Mouse (Mus musculus) heart, embryonic 13.5 days (tissue): ENCODE data around the gene Fastkd3. TPM values are rescaled to one million over a fixed set of nuclear protein-coding genes. Genes with fewer than 3 reads are reported as not detected.
"Not testable (repeated sequence)": the region's sequence is repeated elsewhere in the genome, so short reads cannot be mapped to it uniquely, and the experiment has no call there.

Source experiments
- ATAC-seq: fragments of 200-750 bp; cut with Nextera tagmentation; 2 replicates; pipeline ENCODE4 v1.8.0; 2017; ENCODE audit warnings: moderate TSS enrichment; ENCODE audit not compliant: insufficient number of reproducible peaks, low FRiP score, low TSS enrichment; ENCODE audit errors: extremely low read depth
- H3K27ac ChIP-seq: fragments of 300-500 bp; sonication (generic); replicated peaks from 2 replicates; pipeline ENCODE4 v1.5.1; 2015; ENCODE audit warnings: moderate library complexity, mild to moderate bottlenecking, inconsistent platforms
- H3K27me3 ChIP-seq: fragments of 300-500 bp; sonication (generic); replicated peaks from 2 replicates; pipeline ENCODE4 v1.6.1; 2015; ENCODE audit warnings: mild to moderate bottlenecking, inconsistent platforms
- H3K36me3 ChIP-seq: fragments of 300-500 bp; sonication (generic); 2 replicates; pipeline ENCODE4 v1.6.1; 2015; ENCODE audit warnings: mild to moderate bottlenecking, inconsistent platforms
- H3K4me1 ChIP-seq: fragments of 300-500 bp; sonication (generic); 2 replicates; pipeline ENCODE4 v1.6.1; 2015; ENCODE audit warnings: inconsistent platforms
- H3K4me2 ChIP-seq: fragments of 300-500 bp; sonication (generic); 2 replicates; pipeline ENCODE4 v1.6.1; 2015; ENCODE audit warnings: inconsistent platforms, mild to moderate bottlenecking, moderate library complexity
- H3K4me3 ChIP-seq: fragments of 300-500 bp; sonication (generic); 2 replicates; pipeline ENCODE4 v1.5.1; 2015; ENCODE audit warnings: moderate library complexity, mild to moderate bottlenecking, inconsistent platforms
- H3K9ac ChIP-seq: fragments of 300-500 bp; sonication (generic); 2 replicates; pipeline ENCODE4 v1.6.1; 2015; ENCODE audit warnings: inconsistent platforms, mild to moderate bottlenecking, moderate library complexity
- H3K9me3 ChIP-seq: fragments of 300-500 bp; sonication (generic); 2 replicates; pipeline ENCODE4 v1.6.1; 2016; ENCODE audit warnings: inconsistent platforms
- WGBS: fragments of 180-500 bp; shearing (Covaris S2); methylation state at CpG from one replicate; pipeline ENCODE4 v1.1.7; 2015; ENCODE audit warnings: mixed read lengths; 5-methylcytosine and 5-hydroxymethylcytosine counted together
- polyA plus RNA-seq: library from polyadenylated mRNA; unstranded; fragments of >200 nt; fragmentation: Nextera tagmentation; extraction: Ambion mirVana; gene quantifications from 2 replicates; pipeline ENCODE4 v1.2.1, GENCODE M21; 2015

The Fastkd3 gene
- polyA plus RNA-seq = 18.1 and 21.7 TPM in 2 replicates

- H3K36me3 ChIP-seq = peaks cover 57% of the 10 kb centered on the region
- peak within 1 kb of the TSS; percentile 96 for H3K4me2 ChIP-seq
- no peaks in the 10 kb centered on the region for H3K27me3 ChIP-seq
- H3K9me3 ChIP-seq = no peaks in the 10 kb centered on the region
- H3K9ac ChIP-seq = peak within 1 kb of the TSS; percentile 90
- H3K27ac ChIP-seq = peak within 1 kb of the TSS; percentile 85
- WGBS = under 1% methylated on average over 81 of the region's 81 CpGs
- peak within 1 kb of the TSS; percentile 84 for H3K4me3 ChIP-seq
- ATAC-seq = peak; percentile 95
- peaks cover 25% of the 10 kb centered on the region for H3K4me1 ChIP-seq
Measured at GRCm38 (mm10) chr13:68581747-68582516, at the start of gene Fastkd3, which contains the start of gene Mtrr. Gene Fastkd3, plus strand, starts transcription at chr13:68582234. Gene Mtrr, minus strand, starts transcription at chr13:68582149.

GRCm38 (mm10) chr13:68553391-68553790, 28.6 kb upstream of the Fastkd3 start:
- H3K27ac ChIP-seq, ATAC-seq, H3K36me3 ChIP-seq, H3K9me3 ChIP-seq, H3K4me1 ChIP-seq, H3K9ac ChIP-seq, H3K4me2 ChIP-seq, H3K27me3 ChIP-seq, H3K4me3 ChIP-seq: not testable (repeated sequence)
- whole genome bisulfite sequencing = 18% methylated on average over 6 of the region's 6 CpGs

GRCm38 (mm10) chr13:68568110-68568509, 13.9 kb upstream of the Fastkd3 start:
- Histone ChIP-seq H3K9ac (no peak overlapping the region), H3K4me3 (no peak overlapping the region), H3K27me3 (no peaks in the 10 kb centered on the region)

GRCm38 (mm10) chr13:68568548-68568947, 13.5 kb upstream of the Fastkd3 start:
- H3K27me3 ChIP-seq = no peaks in the 10 kb centered on the region
- no peak overlapping the region for H3K4me3 ChIP-seq
- H3K36me3 ChIP-seq = peaks cover 88% of the 10 kb centered on the region
- WGBS = 81% methylated on average over 11 of the region's 11 CpGs
- H3K4me2 ChIP-seq = no peak overlapping the region
- no peaks in the 10 kb centered on the region for H3K9me3 ChIP-seq
- no peak overlapping the region for H3K27ac ChIP-seq
- H3K9ac ChIP-seq = no peak overlapping the region
- peaks cover 25% of the 10 kb centered on the region for H3K4me1 ChIP-seq
- ATAC-seq = no peak

More at GRCm38 (mm10) chr13:68568110-68568509, 13.9 kb upstream of the Fastkd3 start:
- peaks cover 92% of the 10 kb centered on the region for H3K36me3 ChIP-seq
- no peak overlapping the region for H3K27ac ChIP-seq
- ATAC-seq = no peak
- H3K4me2 ChIP-seq = no peak overlapping the region
- no peaks in the 10 kb centered on the region for H3K9me3 ChIP-seq
- 88% methylated on average over 9 of the region's 9 CpGs for WGBS
- peaks cover 21% of the 10 kb centered on the region for H3K4me1 ChIP-seq

- Histone ChIP-seq H3K9me3 (no peaks in the 10 kb centered on the region), H3K27ac (no peak overlapping the region), H3K36me3 (peaks cover 80% of the 10 kb centered on the region), H3K9ac (no peak overlapping the region), H3K4me3 (no peak overlapping the region), H3K4me2 (no peak overlapping the region), H3K4me1 (peaks cover 35% of the 10 kb centered on the region), H3K27me3 (no peaks in the 10 kb centered on the region)
- 68% methylated on average over 17 of the region's 17 CpGs for WGBS
- ATAC-seq = no peak
Measured at GRCm38 (mm10) chr13:68569589-68570336, 12.3 kb upstream of the Fastkd3 start.

GRCm38 (mm10) chr13:68572247-68572646, 9.8 kb upstream of the Fastkd3 start:
- Histone ChIP-seq H3K4me1 (peaks cover 35% of the 10 kb centered on the region), H3K4me3 (no peak overlapping the region), H3K9ac (no peak overlapping the region), H3K9me3 (no peaks in the 10 kb centered on the region), H3K4me2 (peak overlapping the region; percentile 40), H3K27me3 (no peaks in the 10 kb centered on the region), H3K27ac (peak overlapping the region; percentile 93), H3K36me3 (peaks cover 79% of the 10 kb centered on the region)
- peak; percentile 66; the same call in 1 of the 2 replicates for ATAC-seq
- 37% methylated on average over 19 of the region's 19 CpGs for WGBS

GRCm38 (mm10) chr13:68572966-68573913, 8.8 kb upstream of the Fastkd3 start:
- ATAC-seq = peak; percentile 43; the same call in 1 of the 2 replicates
- H3K36me3 ChIP-seq = peaks cover 79% of the 10 kb centered on the region
- peaks cover 35% of the 10 kb centered on the region for H3K4me1 ChIP-seq
- peak overlapping the region; percentile 40 for H3K4me2 ChIP-seq
- no peak overlapping the region for H3K4me3 ChIP-seq
- H3K9ac ChIP-seq = peak overlapping the region; percentile 69
- H3K27me3 ChIP-seq = no peaks in the 10 kb centered on the region
- H3K9me3 ChIP-seq = no peaks in the 10 kb centered on the region
- peak overlapping the region; percentile 93 for H3K27ac ChIP-seq
- 53% methylated on average over 10 of the region's 10 CpGs for WGBS

GRCm38 (mm10) chr13:68574398-68574797, 7.6 kb upstream of the Fastkd3 start:
- Histone ChIP-seq H3K4me3 (no peak overlapping the region), H3K9ac (peak overlapping the region; percentile 69; the same call in 1 of the 2 replicates), H3K4me1 (peaks cover 35% of the 10 kb centered on the region), H3K27me3 (no peaks in the 10 kb centered on the region), H3K27ac (0 out of 2 replicates have a peak overlapping the region, but pooled peaks have one; percentile 93), H3K4me2 (no peak overlapping the region), H3K9me3 (no peaks in the 10 kb centered on the region), H3K36me3 (peaks cover 79% of the 10 kb centered on the region)
- no peak for ATAC-seq
- 69% methylated on average over 4 of the region's 4 CpGs for WGBS

GRCm38 (mm10) chr13:68577945-68578344, 4.1 kb upstream of the Fastkd3 start:
- Histone ChIP-seq H3K4me3 (no peak overlapping the region), H3K4me2 (no peak overlapping the region), H3K9ac (no peak overlapping the region), H3K9me3 (no peaks in the 10 kb centered on the region), H3K27ac (no peak overlapping the region), H3K27me3 (no peaks in the 10 kb centered on the region), H3K36me3 (peaks cover 47% of the 10 kb centered on the region), H3K4me1 (peaks cover 32% of the 10 kb centered on the region)
- WGBS = 88% methylated on average over 7 of the region's 7 CpGs
- no peak for ATAC-seq

- peak overlapping the region; percentile 96 for H3K4me2 ChIP-seq
Measured at GRCm38 (mm10) chr13:68581086-68581740, 821 bp upstream of the Fastkd3 start.

More at GRCm38 (mm10) chr13:68581086-68581740, 821 bp upstream of the Fastkd3 start:
- no peak for ATAC-seq
- 21% methylated on average over 14 of the region's 14 CpGs for WGBS
- Histone ChIP-seq H3K36me3 (peaks cover 58% of the 10 kb centered on the region), H3K4me1 (peaks cover 25% of the 10 kb centered on the region), H3K27ac (peak overlapping the region; percentile 85), H3K9me3 (no peaks in the 10 kb centered on the region), H3K27me3 (no peaks in the 10 kb centered on the region), H3K9ac (peak overlapping the region; percentile 90), H3K4me3 (peak overlapping the region; percentile 84)
